Mouse (Mus musculus) liver, adult 10 weeks (tissue): ENCODE results near the gene Esp16. TPM values are rescaled to one million over a fixed set of nuclear protein-coding genes. Genes with fewer than 3 reads are reported as not detected.

Source experiments
- polyA plus RNA-seq: library from polyadenylated mRNA; stranded (reverse); fragments of 350-450 nt; fragmentation: Illumina TruSeq; extraction: RNeasy Lipid Tissue Mini Kit (QIAGEN cat#74804); gene quantifications from one replicate; pipeline ENCODE4 v1.2.3, GENCODE M21; 2014; ENCODE audit warnings: low read depth, low replicate concordance

Gene Esp16
- polyA plus RNA-seq: not detected

GRCm38 (mm10) chr17:39535842-39536241 is at the start of gene Esp16:
Gene Esp16 (plus strand): TSS chr17:39536142.

Other genes starting within 250 kb of the Esp16 start
- not detected for gene Esp18, start 129.8 kb upstream of the Esp16 start, polyA plus RNA-seq
- gene Esp15, start 104.8 kb downstream of the Esp16 start, polyA plus RNA-seq: not detected